Mouse (Mus musculus): Measurements from ENCODE around the gene Smg7. TPM values are rescaled to one million over a fixed set of nuclear protein-coding genes. Genes with fewer than 3 reads are reported as not detected.

The Smg7 gene
- total RNA-seq, 1 experiment from 2014 or later, result 40.1 TPM

DNA sequence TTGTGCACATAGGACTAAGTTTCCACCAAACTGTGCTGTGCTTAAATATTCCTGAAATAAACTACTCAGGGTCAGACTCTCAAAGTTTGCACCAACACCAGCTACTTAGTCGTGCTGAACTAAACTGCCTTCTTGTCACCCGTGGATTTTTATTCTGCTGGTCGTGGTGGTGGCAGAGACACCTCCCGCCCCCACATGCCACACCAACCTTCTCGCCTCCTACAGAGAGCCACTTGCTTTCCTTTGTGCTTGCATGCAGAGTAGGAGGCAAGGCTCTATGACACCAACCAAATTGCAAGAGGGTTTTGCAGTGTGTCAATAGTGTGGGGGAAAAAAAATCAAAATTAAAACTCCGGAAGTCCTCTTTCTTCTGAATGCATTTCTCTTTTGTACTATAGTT lies 82.9 kb downstream of the Smg7 start:
- ATAC-seq (replicated peaks in 1 of 2; ENCODE audit: insufficient read depth in 1 of 2, low FRiP score in 2 of 2, low TSS enrichment in 1 of 2, low read depth in 1 of 2, poor library complexity in 2 of 2, severe bottlenecking in 2 of 2), result no peak

- ATAC-seq (replicated peaks in 1 of 2; ENCODE audit: insufficient read depth in 1 of 2, low FRiP score in 2 of 2, low TSS enrichment in 1 of 2, low read depth in 1 of 2, poor library complexity in 2 of 2, severe bottlenecking in 2 of 2), result no peak
Observed at GRCm38 (mm10) chr1:152817794-152818193, 84.7 kb downstream of the Smg7 start.

GRCm38 (mm10) chr1:152817027-152817769 lies 85.2 kb downstream of the Smg7 start:
- ATAC-seq (replicated peaks in 1 of 2; ENCODE audit: insufficient read depth in 1 of 2, low FRiP score in 2 of 2, low TSS enrichment in 1 of 2, low read depth in 1 of 2, poor library complexity in 2 of 2, severe bottlenecking in 2 of 2), result no peak

DNA sequence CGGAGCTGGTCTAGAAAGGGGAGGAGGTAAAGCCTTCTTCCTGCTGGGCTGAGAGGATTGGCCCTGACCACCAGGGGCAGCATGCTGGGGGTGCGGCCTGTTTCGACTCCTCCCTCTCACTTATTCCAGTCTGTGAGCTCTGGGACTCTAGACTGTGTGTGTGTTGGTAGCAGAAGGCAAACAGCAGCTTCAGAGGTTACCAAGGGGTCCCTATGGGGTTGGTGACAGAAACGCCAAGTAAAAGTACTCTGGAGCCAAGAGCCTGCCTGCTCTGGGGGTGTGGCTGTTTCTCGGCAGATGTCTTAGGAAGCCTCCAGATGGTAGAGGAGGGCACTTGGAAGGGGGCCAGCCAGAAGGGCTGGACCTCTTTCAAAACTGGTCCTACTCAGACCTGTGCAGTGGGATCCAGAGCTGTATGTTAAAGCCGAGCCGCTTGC lies 87.2 kb downstream of the Smg7 start:
- ATAC-seq (replicated peaks in 1 of 2; ENCODE audit: insufficient read depth in 1 of 2, low FRiP score in 2 of 2, low TSS enrichment in 1 of 2, low read depth in 1 of 2, poor library complexity in 2 of 2, severe bottlenecking in 2 of 2), result peak; percentile 36 to 50; a peak in 2 of 4 replicates

- peak; percentile 12 to 43; a peak in 2 of 4 replicates for ATAC-seq (replicated peaks in 1 of 2; ENCODE audit: insufficient read depth in 1 of 2, low FRiP score in 2 of 2, low TSS enrichment in 1 of 2, low read depth in 1 of 2, poor library complexity in 2 of 2, severe bottlenecking in 2 of 2)
Observed at GRCm38 (mm10) chr1:152810533-152811439, 91.7 kb downstream of the Smg7 start.

DNA sequence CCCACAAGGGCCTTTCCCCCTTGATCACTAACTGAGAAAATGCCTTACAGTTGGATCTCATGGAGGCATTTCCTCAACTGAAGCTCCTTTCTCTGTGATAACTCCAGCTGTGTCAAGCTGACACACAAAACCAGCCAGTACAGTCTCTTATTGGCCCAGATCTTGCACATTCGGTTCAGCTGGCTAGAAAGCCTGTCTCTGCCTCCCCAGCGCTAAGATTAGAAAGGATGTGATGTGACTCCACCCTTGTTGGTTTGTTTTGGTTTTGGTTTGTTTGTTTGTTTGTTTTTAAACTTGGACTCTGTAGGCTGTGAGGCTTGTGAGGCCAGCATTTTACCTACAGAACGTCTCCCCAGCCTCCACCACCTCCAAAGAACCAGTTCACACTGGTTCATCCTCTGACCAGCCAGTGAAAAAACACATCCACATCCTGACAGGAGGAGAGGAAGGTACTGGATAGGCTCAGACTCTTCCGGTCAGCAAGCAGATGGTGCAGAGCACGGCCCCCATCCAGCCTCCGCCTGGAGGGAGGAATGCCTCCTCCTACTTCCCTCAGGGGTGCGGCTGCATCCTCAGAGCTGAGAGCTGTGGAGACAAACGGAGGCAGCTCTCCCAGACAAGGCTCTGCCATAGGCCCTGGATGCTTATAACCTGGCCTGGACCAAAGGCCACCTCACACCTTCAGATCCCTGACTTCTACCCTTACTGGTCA lies 92.7 kb downstream of the Smg7 start:
- no peak; a peak in 1 of 4 replicates for ATAC-seq (replicated peaks in 1 of 2; ENCODE audit: insufficient read depth in 1 of 2, low FRiP score in 2 of 2, low TSS enrichment in 1 of 2, low read depth in 1 of 2, poor library complexity in 2 of 2, severe bottlenecking in 2 of 2)

DNA sequence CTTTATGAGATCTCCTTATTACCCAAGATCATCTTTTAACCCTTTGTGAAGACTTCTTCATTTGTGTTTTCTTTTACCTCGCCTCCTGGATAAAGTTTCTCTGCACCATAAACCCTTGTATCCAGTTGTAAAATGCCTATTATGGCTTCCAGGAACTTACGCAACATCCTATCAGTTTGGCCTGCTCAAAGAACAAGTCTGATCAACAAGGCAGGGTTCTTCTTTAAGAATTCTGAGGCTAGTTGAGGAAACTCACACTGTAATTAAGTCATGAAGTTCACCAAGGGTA lies 94.1 kb downstream of the Smg7 start:
- ATAC-seq (replicated peaks in 1 of 2; ENCODE audit: insufficient read depth in 1 of 2, low FRiP score in 2 of 2, low TSS enrichment in 1 of 2, low read depth in 1 of 2, poor library complexity in 2 of 2, severe bottlenecking in 2 of 2), result no peak

- peak; percentile 83 to 87 for ATAC-seq (replicated peaks in 1 of 2; ENCODE audit: insufficient read depth in 1 of 2, low FRiP score in 2 of 2, low TSS enrichment in 1 of 2, low read depth in 1 of 2, poor library complexity in 2 of 2, severe bottlenecking in 2 of 2)
Observed at GRCm38 (mm10) chr1:152807619-152808391, 94.6 kb downstream of the Smg7 start.

GRCm38 (mm10) chr1:152804907-152805306 lies 97.5 kb downstream of the Smg7 start:
- no peak for ATAC-seq (replicated peaks in 1 of 2; ENCODE audit: insufficient read depth in 1 of 2, low FRiP score in 2 of 2, low TSS enrichment in 1 of 2, low read depth in 1 of 2, poor library complexity in 2 of 2, severe bottlenecking in 2 of 2)

DNA sequence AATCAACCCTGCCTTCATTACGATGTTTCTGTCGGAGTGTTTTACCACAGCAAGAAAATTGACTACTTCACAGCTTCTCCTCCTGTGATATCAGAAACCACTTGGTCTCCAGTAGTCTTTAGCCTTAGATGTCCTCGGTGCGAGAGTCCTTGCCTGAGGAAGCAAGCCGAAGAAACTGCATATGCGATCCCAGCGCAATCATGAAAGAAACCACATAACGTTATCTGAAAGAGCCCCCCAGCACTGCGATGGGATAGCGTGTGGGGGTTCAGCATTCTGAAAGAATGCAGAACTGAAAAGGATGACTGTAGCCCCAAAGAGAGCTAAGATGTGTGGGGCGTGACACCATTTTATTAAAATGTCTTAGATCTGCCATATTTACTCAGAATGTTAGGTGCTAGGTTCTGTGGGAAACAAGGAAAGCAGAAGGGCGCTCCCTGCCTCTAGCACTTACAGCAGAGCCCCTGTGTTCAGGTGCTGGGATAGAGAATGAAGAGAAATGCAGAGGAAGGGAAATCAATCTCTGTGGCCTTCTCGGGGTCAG lies 101.7 kb downstream of the Smg7 start:
- ATAC-seq (replicated peaks in 1 of 2; ENCODE audit: insufficient read depth in 1 of 2, low FRiP score in 2 of 2, low TSS enrichment in 1 of 2, low read depth in 1 of 2, poor library complexity in 2 of 2, severe bottlenecking in 2 of 2), result no peak

GRCm38 (mm10) chr1:152799897-152800296 lies 102.5 kb downstream of the Smg7 start, which contains the start of gene Ncf2:
Gene Ncf2, plus strand, starts transcription at chr1:152800194.
- peak; percentile 54 to 63; a peak in 3 of 4 replicates for ATAC-seq (replicated peaks in 1 of 2; ENCODE audit: insufficient read depth in 1 of 2, low FRiP score in 2 of 2, low TSS enrichment in 1 of 2, low read depth in 1 of 2, poor library complexity in 2 of 2, severe bottlenecking in 2 of 2)

DNA sequence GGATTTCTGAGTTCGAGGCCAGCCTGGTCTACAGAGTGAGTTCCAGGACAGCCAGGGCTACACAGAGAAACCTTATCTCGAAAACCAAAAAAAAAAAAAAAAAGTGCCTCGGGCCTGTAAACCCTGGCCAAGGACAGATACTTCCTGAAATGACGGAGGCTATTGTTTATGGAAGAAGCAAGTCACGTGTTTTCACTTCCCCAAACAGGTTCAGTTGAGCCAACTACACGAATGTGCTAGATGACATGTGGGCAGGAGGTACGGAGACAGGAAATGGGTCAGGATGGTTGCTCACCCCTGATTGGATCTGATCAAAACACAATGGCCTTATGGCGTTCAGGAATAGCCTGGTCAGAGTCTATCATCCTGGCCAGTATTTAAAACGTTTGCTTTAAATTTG lies 104.3 kb downstream of the Smg7 start:
- ATAC-seq (replicated peaks in 1 of 2; ENCODE audit: insufficient read depth in 1 of 2, low FRiP score in 2 of 2, low TSS enrichment in 1 of 2, low read depth in 1 of 2, poor library complexity in 2 of 2, severe bottlenecking in 2 of 2), result peak; percentile 85 to 97

- no peak for ATAC-seq (replicated peaks in 1 of 2; ENCODE audit: insufficient read depth in 1 of 2, low FRiP score in 2 of 2, low TSS enrichment in 1 of 2, low read depth in 1 of 2, poor library complexity in 2 of 2, severe bottlenecking in 2 of 2)
Observed at GRCm38 (mm10) chr1:152796683-152797263, 105.7 kb downstream of the Smg7 start.

- ATAC-seq (replicated peaks in 1 of 2; ENCODE audit: insufficient read depth in 1 of 2, low FRiP score in 2 of 2, low TSS enrichment in 1 of 2, low read depth in 1 of 2, poor library complexity in 2 of 2, severe bottlenecking in 2 of 2), result no peak
Observed at GRCm38 (mm10) chr1:152795688-152796255, 106.7 kb downstream of the Smg7 start.

DNA sequence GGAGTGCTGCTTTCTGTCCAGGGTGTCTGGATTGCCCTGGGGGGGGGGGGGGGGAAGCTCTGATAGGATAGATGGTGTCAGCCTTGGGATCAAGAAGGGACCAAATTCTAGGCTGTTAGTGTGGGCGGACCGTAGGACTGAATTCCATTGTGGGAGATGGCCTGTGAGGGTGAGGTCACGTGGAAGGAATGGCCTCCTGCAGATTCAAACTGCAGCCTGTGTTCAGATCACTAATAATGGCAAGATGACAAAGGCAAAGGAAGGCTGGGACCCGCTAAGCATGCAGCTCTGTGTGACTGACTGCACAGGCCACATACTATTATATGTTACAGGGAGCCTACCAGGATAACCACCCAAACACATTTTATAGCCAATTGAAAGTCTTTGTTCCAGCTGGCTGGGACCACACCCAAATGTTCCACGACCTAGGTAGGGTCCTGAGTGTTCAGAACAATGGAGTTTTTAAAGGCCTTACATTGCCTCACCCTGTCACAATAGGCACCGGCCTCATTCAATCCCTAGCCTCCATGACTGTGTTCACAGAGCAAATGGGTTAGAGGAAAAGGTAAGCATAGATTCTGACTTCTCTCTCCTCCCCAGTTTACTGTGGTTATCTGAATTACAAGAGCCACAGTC lies 108.8 kb downstream of the Smg7 start:
- no peak for ATAC-seq (replicated peaks in 1 of 2; ENCODE audit: insufficient read depth in 1 of 2, low FRiP score in 2 of 2, low TSS enrichment in 1 of 2, low read depth in 1 of 2, poor library complexity in 2 of 2, severe bottlenecking in 2 of 2)
